Mouse (Mus musculus) adrenal gland, postnatal 4 days (tissue): ENCODE measurements around the gene Hus1. TPM values are rescaled to one million over a fixed set of nuclear protein-coding genes. Genes with fewer than 3 reads are reported as not detected.
A peak's percentile ranks its signal among the peaks of the same experiment; 100 is the strongest.

Experiments
- DNase-seq, 2 experiments: peaks; one replicate each; pipeline ENCODE4 v3.0.0; 2021 to 2022; ENCODE audit warnings: low spot score in 2 of 2, mixed read lengths in 2 of 2
- long read RNA-seq, 2 experiments: library from polyadenylated mRNA; stranded (forward); transcript quantifications; one replicate each; pipeline ENCODE4 v2.0.0; 2021
- total RNA-seq, 2 experiments: library from RNA; stranded (reverse); gene quantifications; 2 replicates each; pipeline ENCODE4 v1.2.3; 2021

The Hus1 gene
- 10 to 100 TPM; 14.1 to 17.7 TPM for total RNA-seq
- long read RNA-seq, experiment 1, partial matches to known transcripts = 0 of 1 reads
- long read RNA-seq, experiment 1, other reads (novel, unspliced or antisense) = 1 of 1 reads
- long read RNA-seq, experiment 2, full-length matches to known transcripts = 1 of 5 reads
- long read RNA-seq, experiment 2, partial matches to known transcripts = 2 of 5 reads
- long read RNA-seq, experiment 2, other reads (novel, unspliced or antisense) = 2 of 5 reads

GRCm38 (mm10) chr11:9010853-9011339 lies at the start of gene Hus1:
Hus1 (minus strand) TSS chr11:9011191.
- peak; percentile 82 to 84 for DNase-seq

GRCm38 (mm10) chr11:9060484-9060883 lies 49.5 kb upstream of the Hus1 start:
- no peak for DNase-seq

DNA sequence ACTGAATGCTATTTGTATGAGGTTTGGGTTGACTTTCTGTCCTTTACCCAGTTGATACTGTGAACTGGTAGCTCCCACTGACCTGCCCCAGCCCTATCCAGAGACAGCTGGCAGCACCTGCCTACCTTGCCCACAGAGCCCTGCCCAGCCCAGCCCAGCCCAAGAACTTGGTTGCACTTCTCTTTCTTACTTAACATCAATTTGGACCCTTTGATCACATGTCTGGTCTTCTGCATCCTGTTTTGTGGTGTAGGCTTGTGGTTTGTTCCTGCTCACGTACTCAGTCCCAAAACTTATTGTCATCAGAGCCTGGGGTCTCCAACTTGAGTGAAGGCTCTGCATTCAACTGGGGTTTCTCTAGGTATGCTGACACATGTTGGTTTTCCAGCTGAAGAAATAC lies 49.0 kb upstream of the Hus1 start:
- no peak for DNase-seq

DNA sequence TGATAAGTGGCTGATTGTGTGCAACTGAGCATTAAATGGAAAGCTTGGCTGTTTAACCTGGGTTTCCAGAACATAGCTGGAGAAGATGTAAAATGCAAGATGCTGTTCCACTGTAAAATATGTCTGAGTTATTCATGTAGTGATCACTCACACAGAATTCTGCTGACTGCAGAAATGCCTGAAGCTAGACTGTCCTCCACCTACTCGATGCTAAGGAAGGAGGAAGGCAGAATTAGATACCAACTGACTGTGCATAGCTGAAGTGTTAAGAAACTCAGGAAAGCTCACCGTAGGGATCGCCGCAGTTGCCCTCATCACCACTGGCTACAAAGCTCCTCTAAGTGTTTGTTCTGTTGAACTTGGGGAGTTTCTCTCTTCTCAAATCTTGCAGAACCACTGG lies 46.7 kb upstream of the Hus1 start:
- no peak for DNase-seq

- no peak for DNase-seq
Measured at GRCm38 (mm10) chr11:9056937-9057336, 45.9 kb upstream of the Hus1 start.

- DNase-seq = no peak
Measured at GRCm38 (mm10) chr11:9051895-9052294, 40.9 kb upstream of the Hus1 start.

- no peak for DNase-seq
Measured at GRCm38 (mm10) chr11:9050241-9050640, 39.2 kb upstream of the Hus1 start.

GRCm38 (mm10) chr11:9048703-9049060 lies 37.7 kb upstream of the Hus1 start, which contains the start of gene Sun3:
Sun3 (minus strand) TSS chr11:9048991.
- DNase-seq = no peak

GRCm38 (mm10) chr11:9048011-9048702 lies 37.2 kb upstream of the Hus1 start, which contains the start of gene Gm11992:
Gm11992 (plus strand) TSS chr11:9048594.
- peak; percentile 68 to 70 for DNase-seq

- no peak for DNase-seq
Measured at GRCm38 (mm10) chr11:9047044-9047443, 36.1 kb upstream of the Hus1 start.

- no peak for DNase-seq
Measured at GRCm38 (mm10) chr11:9046546-9046945, 35.6 kb upstream of the Hus1 start.

GRCm38 (mm10) chr11:9031530-9031929 lies 20.5 kb upstream of the Hus1 start:
- DNase-seq = no peak

- no peak for DNase-seq
Measured at GRCm38 (mm10) chr11:9025211-9025610, 14.2 kb upstream of the Hus1 start.

DNA sequence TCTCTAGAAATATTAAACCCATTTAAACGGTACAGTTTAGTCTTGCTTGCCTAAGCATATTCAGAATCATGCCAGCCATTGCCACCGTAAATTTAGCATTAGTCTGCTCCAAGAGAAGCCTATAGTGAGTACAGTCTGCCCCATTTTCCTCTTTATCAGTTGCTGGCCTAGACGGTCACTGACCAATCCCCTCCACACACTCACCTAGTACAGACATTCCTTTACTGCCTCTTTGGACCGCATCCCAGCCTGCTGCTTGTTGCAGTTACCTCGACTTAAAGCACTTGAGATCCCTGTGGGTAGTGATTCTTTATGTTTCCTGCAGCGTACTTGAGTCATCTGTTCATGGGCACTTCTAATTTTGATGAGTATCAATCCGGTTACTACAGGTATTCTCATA lies 13.8 kb upstream of the Hus1 start:
- no peak for DNase-seq

GRCm38 (mm10) chr11:9020207-9020606 lies 9.2 kb upstream of the Hus1 start:
- no peak for DNase-seq

- DNase-seq = no peak
Measured at GRCm38 (mm10) chr11:9018491-9019267, 7.7 kb upstream of the Hus1 start.

DNA sequence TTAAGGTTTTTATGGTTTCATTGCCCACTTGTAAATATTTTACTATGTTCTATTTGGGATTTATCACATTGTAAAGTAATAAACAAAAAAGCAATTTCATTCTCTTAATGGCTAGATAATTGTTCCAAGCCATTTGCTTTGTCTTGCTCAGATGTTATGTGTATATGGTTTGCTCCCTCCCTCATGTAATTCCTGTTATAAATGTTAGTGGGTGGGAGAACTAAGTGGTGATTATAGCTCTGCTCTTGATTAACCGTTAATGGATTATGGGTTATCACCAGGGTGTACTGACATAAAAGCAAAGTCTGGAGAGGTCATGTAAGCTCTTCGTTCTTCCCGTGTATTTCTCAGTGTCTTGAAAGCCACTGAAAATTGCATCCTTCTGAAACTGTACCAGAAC lies 3.7 kb upstream of the Hus1 start:
- DNase-seq = no peak

- DNase-seq = no peak
Measured at GRCm38 (mm10) chr11:9011348-9011747, 357 bp upstream of the Hus1 start.

- no peak for DNase-seq
Measured at GRCm38 (mm10) chr11:9010416-9010815, 575 bp downstream of the Hus1 start.

GRCm38 (mm10) chr11:9008761-9009160 lies 2.2 kb downstream of the Hus1 start:
- DNase-seq = no peak

GRCm38 (mm10) chr11:8988084-8988483 lies 22.9 kb downstream of the Hus1 start:
- no peak for DNase-seq

GRCm38 (mm10) chr11:8986058-8986457 lies 24.9 kb downstream of the Hus1 start:
- no peak for DNase-seq
